Mouse (Mus musculus): Measurements from ENCODE around the gene AI182371. TPM values are rescaled to one million over a fixed set of nuclear protein-coding genes. Genes with fewer than 3 reads are reported as not detected.

AI182371 gene
- polyA plus RNA-seq (2014; fragmentation: Illumina TruSeq; extraction: RNeasy Lipid Tissue Mini Kit (QIAGEN cat#74804); ENCODE audit: low read depth, low replicate concordance), result 1,105 TPM

DNA sequence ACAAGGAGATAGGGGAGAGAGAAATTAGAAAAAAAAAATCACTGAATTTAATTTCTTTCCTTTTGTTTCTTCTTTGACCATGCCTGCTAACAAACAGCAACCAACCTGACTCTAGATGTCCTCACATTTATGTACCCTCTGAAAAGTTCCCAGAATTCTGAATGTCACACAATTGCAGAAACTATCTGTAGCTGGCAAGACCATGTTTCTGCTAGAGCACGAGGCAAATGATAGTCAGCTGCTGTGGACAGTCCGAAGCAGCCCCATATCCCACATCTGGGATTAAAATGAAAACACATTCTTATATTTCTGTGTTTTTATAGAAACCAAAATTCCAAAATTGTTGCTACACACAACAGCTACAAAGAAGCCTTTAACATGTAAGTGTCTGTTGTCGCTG is at the start of gene AI182371:
Gene AI182371, minus strand, starts transcription at position 101 of the 400 bp plus-strand sequence.

DNA sequence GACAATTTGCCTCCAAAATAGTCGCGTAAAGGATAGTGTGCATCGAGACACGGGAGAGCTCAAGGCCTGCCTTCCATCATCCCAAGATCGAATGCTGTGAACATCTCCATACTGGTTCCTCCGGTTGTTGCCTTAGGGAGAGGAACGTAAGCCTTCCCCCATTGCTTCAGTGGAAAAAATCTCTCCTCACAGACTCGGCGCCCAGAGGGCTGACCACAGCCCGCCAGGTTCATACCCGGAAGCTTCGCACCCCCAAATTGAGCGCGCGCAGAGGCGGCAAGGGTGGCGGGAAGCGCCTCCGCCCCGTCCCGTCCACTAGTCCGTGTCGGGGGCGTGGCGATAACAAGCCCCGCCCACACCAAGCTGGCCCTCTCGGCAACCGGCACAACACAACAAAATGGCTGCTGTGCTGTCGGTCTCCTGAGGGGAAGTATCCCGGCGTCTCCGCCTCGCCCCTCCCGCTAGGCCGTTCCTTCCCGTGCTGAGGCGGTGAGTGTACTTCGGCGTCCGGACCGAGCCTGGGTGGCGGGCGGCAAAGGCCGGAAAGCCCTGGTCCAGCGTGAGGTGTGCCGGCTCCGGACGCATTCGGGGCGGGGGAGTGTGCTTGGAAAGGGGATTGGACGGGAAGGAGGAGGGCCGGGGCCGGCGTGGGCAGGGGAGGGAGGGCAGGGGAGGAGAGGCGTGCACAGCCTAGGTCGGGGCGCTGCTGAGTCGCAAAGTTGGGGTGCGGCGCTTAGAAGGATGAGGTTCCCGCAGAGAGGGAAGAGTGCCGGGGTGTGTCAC is 8.0 kb upstream of the AI182371 start, which contains the start of gene Cntrl:
Gene Cntrl, plus strand, starts transcription at position 352 of the 783 bp plus-strand sequence.

DNA sequence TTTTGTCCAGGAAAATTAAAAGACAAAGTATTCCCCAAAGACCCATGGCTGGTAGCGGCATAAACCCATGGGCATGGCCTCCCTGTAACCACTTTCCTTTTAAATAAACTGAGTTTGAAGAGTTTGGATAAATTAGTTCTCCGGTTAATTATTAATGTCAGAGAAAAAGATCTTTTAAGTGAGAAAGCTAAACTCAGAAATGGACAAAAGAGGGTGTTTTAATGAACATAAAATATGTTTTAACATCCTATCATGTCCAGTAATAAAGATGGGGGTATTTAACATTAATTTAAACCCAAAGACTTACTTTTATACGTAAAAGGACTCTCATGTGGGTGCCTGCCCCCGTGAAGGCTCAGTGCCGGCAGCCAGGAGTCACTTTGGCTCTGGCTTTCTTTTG is 40.0 kb downstream of the AI182371 start, which contains the start of gene Hc:
Gene Hc, minus strand, starts transcription at position 101 of the 400 bp plus-strand sequence.

Other genes starting within 250 kb of the AI182371 start
- gene Cutal, start 227.1 kb downstream of the AI182371 start, polyA plus RNA-seq (2014; fragmentation: Illumina TruSeq; extraction: RNeasy Lipid Tissue Mini Kit (QIAGEN cat#74804); ENCODE audit: low read depth, low replicate concordance), result 62.6 TPM
- 31.5 TPM for gene Psmd5, start 226.6 kb downstream of the AI182371 start, polyA plus RNA-seq (2014; fragmentation: Illumina TruSeq; extraction: RNeasy Lipid Tissue Mini Kit (QIAGEN cat#74804); ENCODE audit: low read depth, low replicate concordance)
- not detected for gene Phf19, start 187.5 kb downstream of the AI182371 start, polyA plus RNA-seq (2014; fragmentation: Illumina TruSeq; extraction: RNeasy Lipid Tissue Mini Kit (QIAGEN cat#74804); ENCODE audit: low read depth, low replicate concordance)
- 0.21 TPM for gene Traf1, start 139.8 kb downstream of the AI182371 start, polyA plus RNA-seq (2014; fragmentation: Illumina TruSeq; extraction: RNeasy Lipid Tissue Mini Kit (QIAGEN cat#74804); ENCODE audit: low read depth, low replicate concordance)
- 926 TPM for gene Hc, start 40.1 kb downstream of the AI182371 start, polyA plus RNA-seq (2014; fragmentation: Illumina TruSeq; extraction: RNeasy Lipid Tissue Mini Kit (QIAGEN cat#74804); ENCODE audit: low read depth, low replicate concordance)
- gene Cntrl, start 7.9 kb upstream of the AI182371 start, polyA plus RNA-seq (2014; fragmentation: Illumina TruSeq; extraction: RNeasy Lipid Tissue Mini Kit (QIAGEN cat#74804); ENCODE audit: low read depth, low replicate concordance), result 22.3 TPM
- gene Rab14, start 99.6 kb upstream of the AI182371 start, polyA plus RNA-seq (2014; fragmentation: Illumina TruSeq; extraction: RNeasy Lipid Tissue Mini Kit (QIAGEN cat#74804); ENCODE audit: low read depth, low replicate concordance), result 254 TPM
- 1.6 TPM for gene Gsn, start 154.8 kb upstream of the AI182371 start, polyA plus RNA-seq (2014; fragmentation: Illumina TruSeq; extraction: RNeasy Lipid Tissue Mini Kit (QIAGEN cat#74804); ENCODE audit: low read depth, low replicate concordance)
- gene Stom, start 235.4 kb upstream of the AI182371 start, polyA plus RNA-seq (2014; fragmentation: Illumina TruSeq; extraction: RNeasy Lipid Tissue Mini Kit (QIAGEN cat#74804); ENCODE audit: low read depth, low replicate concordance), result 49.1 TPM

Measured in liver, adult 10 weeks (tissue).